ENCODE assay signal across 8 mouse cellular contexts in genomic region chrX:48452231-48452890, GRCm38 (mm10). TPM values are rescaled to one million over a fixed set of nuclear protein-coding genes. Genes with fewer than 3 reads are reported as not detected.
A peak's percentile ranks its signal among the peaks of the same experiment; 100 is the strongest.
DNase-seq lines count a peak whose midpoint lies in the region; ATAC-seq and TF ChIP-seq lines count a peak whose summit lies in the region.

No protein-coding gene starts in this region.

- H3K4me2 ChIP-seq in heart, embryonic 14.5 days (ENCODE audit: low read length), result peak overlapping the region; percentile 74
- peak overlapping the region; percentile 52 for H3K4me2 ChIP-seq in limb, embryonic 12.5 days

- peak; percentile 71 for DNase-seq in 416B (ENCODE audit: low read depth)
- peak; percentile 50 for DNase-seq in G1E (ENCODE audit: low spot score)
- DNase-seq in left cerebral cortex, adult 18-20 months (ENCODE audit: low spot score in 2 of 2), result no peak
- no peak for DNase-seq in right cerebral cortex, postnatal 10 days (ENCODE audit: low spot score in 2 of 2)
- no peak for DNase-seq in cerebellum, postnatal 10 days

- H3K36me3 ChIP-seq in G1E (replicated peaks), result peaks cover 35% of the 10 kb centered on the region
- no peaks in the 10 kb centered on the region for H3K36me3 ChIP-seq in heart, embryonic 14.5 days (ENCODE audit: control insufficient read depth, insufficient read depth, low read length)
- no peaks in the 10 kb centered on the region for H3K36me3 ChIP-seq in limb, embryonic 12.5 days

- H3K4me3 ChIP-seq in G1E (ENCODE audit: low read depth, low read length), result peak overlapping the region; percentile 75
- H3K4me3 ChIP-seq in heart, embryonic 14.5 days (ENCODE audit: control insufficient read depth in 1 of 2, insufficient read depth in 1 of 2, low read depth in 1 of 2, low read length in 2 of 2), result peak overlapping the region; percentile 61 to 64
- H3K4me3 ChIP-seq in limb, embryonic 12.5 days (replicated peaks), result peak overlapping the region; percentile 46

- no peaks in the 10 kb centered on the region for H3K9me3 ChIP-seq in G1E (replicated peaks)
- no peaks in the 10 kb centered on the region for H3K9me3 ChIP-seq in heart, embryonic 14.5 days (ENCODE audit: control insufficient read depth, low read length)
- no peaks in the 10 kb centered on the region for H3K9me3 ChIP-seq in limb, embryonic 12.5 days

- peaks cover 63% of the 10 kb centered on the region for H3K4me1 ChIP-seq in G1E (ENCODE audit: insufficient read depth, low read depth, low read length)
- H3K4me1 ChIP-seq in heart, embryonic 14.5 days (ENCODE audit: control insufficient read depth in 2 of 2, insufficient read depth in 2 of 2, low read length in 2 of 2), result peaks cover 17 to 26% of the 10 kb centered on the region in 2 experiments
- H3K4me1 ChIP-seq in limb, embryonic 12.5 days (replicated peaks), result no peaks in the 10 kb centered on the region

- 28% methylated on average over 9 of the region's 9 CpGs for WGBS in heart, embryonic 14.5 days
- 29% methylated on average over 9 of the region's 9 CpGs for WGBS in limb, embryonic 12.5 days

- TF ChIP-seq CTCF in G1E (IDR thresholded peaks at IDR 0.05; ENCODE audit: low read depth, low read length), result no peak

- H3K27me3 ChIP-seq in G1E (ENCODE audit: insufficient read depth, low read length), result no peaks in the 10 kb centered on the region
- H3K27me3 ChIP-seq in heart, embryonic 14.5 days (ENCODE audit: control insufficient read depth, insufficient read depth, low read length), result no peaks in the 10 kb centered on the region
- H3K27me3 ChIP-seq in limb, embryonic 12.5 days, result peaks cover 48% of the 10 kb centered on the region

- H3K27ac ChIP-seq in heart, embryonic 14.5 days (replicated peaks in 1 of 2; ENCODE audit: control insufficient read depth in 1 of 2, insufficient read depth in 1 of 2, low read depth in 2 of 2, low read length in 2 of 2), result peak overlapping the region; percentile 77 to 92
- H3K27ac ChIP-seq in limb, embryonic 12.5 days, result no peak overlapping the region

- peak overlapping the region; percentile 87 for H3K9ac ChIP-seq in heart, embryonic 14.5 days (ENCODE audit: low read length)
- H3K9ac ChIP-seq in limb, embryonic 12.5 days (replicated peaks), result no peak overlapping the region

- ATAC-seq in G1E (ENCODE audit: extremely low read depth, insufficient number of reproducible peaks, low FRiP score, poor library complexity, severe bottlenecking), result peak; percentile 56; the same call in 1 of the 2 replicates
- no peak for ATAC-seq in heart, embryonic 14.5 days (ENCODE audit: insufficient number of reproducible peaks, insufficient read depth, low FRiP score, low read depth)
- no peak for ATAC-seq in limb, embryonic 12.5 days (ENCODE audit: insufficient number of reproducible peaks, insufficient read depth, low FRiP score, low TSS enrichment, low read depth)
- peak; percentile 68 for ATAC-seq in monocyte, adult 5-6 weeks (replicated peaks; ENCODE audit: insufficient number of reproducible peaks, low FRiP score, low TSS enrichment, poor library complexity, severe bottlenecking)

RNA-seq across cellular contexts. Expression of gene Elf4, which starts 10.6 kb away (rescaled TPM):
- total RNA-seq in G1E (2014; fragmentation: Nextera tagmentation) (87.3 and 92.6 TPM in 2 replicates), G1E (2017) (12.4 and 13.4 TPM in 2 replicates)
- 19.9 and 26.5 TPM in 2 replicates for polyA plus RNA-seq in G1E (2012)
- 15.3 TPM in 2 replicates for polyA plus RNA-seq in heart, embryonic 14.5 days (2014; fragmentation: Nextera tagmentation; extraction: Ambion mirVana)
- polyA plus RNA-seq in limb, embryonic 12.5 days (2016; fragmentation: Nextera tagmentation; extraction: Ambion mirVana), result 2.6 and 2.7 TPM in 2 replicates
- 35.9 to 86.3 TPM (median 41.4 TPM) in 3 replicates for total RNA-seq in monocyte, adult 5-6 weeks (2017)
- 1 to 10 TPM; 1.0 to 1.1 TPM for total RNA-seq in left cerebral cortex, adult 18-20 months (2021)

Comparison
In these comparisons a context has a peak if more than half of its experiments do, and no peak if none do; other contexts are left out.
1. DNase-seq: peak in 416B (single experiment) and G1E (single experiment); none in left cerebral cortex, adult 18-20 months (0 of 2), right cerebral cortex, postnatal 10 days (0 of 2) and cerebellum, postnatal 10 days (0 of 2).
2. ATAC-seq: peak in G1E (single experiment) and monocyte, adult 5-6 weeks (single experiment); none in heart, embryonic 14.5 days (single experiment) and limb, embryonic 12.5 days (single experiment).
3. RNA of gene Elf4, which starts 10.6 kb away (total RNA-seq): 12.4 to 92.6 TPM in G1E and 35.9 to 86.3 TPM in monocyte, adult 5-6 weeks; 1.0 to 1.1 TPM in left cerebral cortex, adult 18-20 months; every median in the first group is over 4 times any median in the second.
4. Peak in every context shown above with its lines, with median percentiles within 50 percentile points of each other: H3K4me3 ChIP-seq.